In the genomic region with DNA sequence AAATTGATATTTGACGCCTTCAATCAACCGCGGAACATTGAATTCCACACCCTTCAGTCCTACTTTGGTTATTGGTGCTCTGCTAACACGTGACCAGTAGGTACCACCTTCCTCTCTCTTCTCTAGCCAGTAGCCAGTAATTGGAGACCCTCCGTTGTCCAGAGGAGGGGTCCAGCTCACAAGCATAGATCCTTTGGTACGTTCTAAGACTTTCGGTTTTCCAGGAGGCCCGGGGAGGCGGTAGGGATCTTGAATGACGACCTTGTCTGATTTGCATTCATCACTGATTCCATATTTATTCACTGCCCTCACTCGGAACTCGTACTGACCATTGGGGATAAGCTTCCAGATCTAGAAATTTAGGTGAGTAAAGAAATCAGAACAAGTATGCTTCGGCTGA, we compare ENCODE assay signal across 34 mouse cellular contexts.
"Had no signal": no experiment of that assay in that cellular context is flagged by ENCODE, and none has a peak within 500 bp of the region (broad histone marks: within the 10 kb centered on the region; RNA-seq: fewer than 3 reads in every experiment).

No protein-coding gene starts in this region.

- H3K27ac ChIP-seq: heart, embryonic 13.5 days; heart, embryonic 15.5 days; hindbrain, embryonic 10.5 days; hindbrain, embryonic 12.5 days; hindbrain, embryonic 13.5 days; hindbrain, embryonic 14.5 days; hindbrain, embryonic 15.5 days; hindbrain, postnatal 0 days; intestine, embryonic 15.5 days; kidney, embryonic 15.5 days; kidney, postnatal 0 days; layer of hippocampus, adult 2 months; left cerebral cortex, adult 2 months had no signal

- DNase-seq: heart, postnatal 10 days; heart, postnatal 36 days; heart, postnatal 4 days; kidney, adult 11 months; kidney, adult 18-20 months; kidney, adult 2 months; kidney, adult 8-10 months; kidney, adult 9 months; kidney, postnatal 10 days; kidney, postnatal 14 days; kidney, postnatal 25 days; kidney, postnatal 36 days; kidney, postnatal 4 days; layer of hippocampus, adult 9-11 months; layer of hippocampus, postnatal 36 days had no signal

- H3K27me3 ChIP-seq: heart, embryonic 12.5 days; heart, embryonic 13.5 days; heart, embryonic 15.5 days; hindbrain, embryonic 12.5 days; hindbrain, embryonic 13.5 days; hindbrain, embryonic 15.5 days; intestine, embryonic 15.5 days; kidney, embryonic 15.5 days had no signal

- H3K36me3 ChIP-seq: hindbrain, embryonic 10.5 days; hindbrain, embryonic 12.5 days; hindbrain, embryonic 13.5 days; hindbrain, embryonic 15.5 days; intestine, embryonic 15.5 days; kidney, embryonic 15.5 days had no signal

- ATAC-seq: hindbrain, embryonic 16.5 days; hindbrain, postnatal 0 days; inflammation-experienced regulatory T-cells, adult 6 months; intestine, embryonic 15.5 days; intestine, embryonic 16.5 days; intestine, postnatal 0 days had no signal

- H3K4me2 ChIP-seq: heart, embryonic 11.5 days; heart, embryonic 12.5 days; heart, embryonic 13.5 days; heart, embryonic 15.5 days; hindbrain, embryonic 12.5 days; hindbrain, embryonic 13.5 days; hindbrain, embryonic 14.5 days; hindbrain, embryonic 15.5 days; intestine, embryonic 15.5 days; kidney, embryonic 15.5 days had no signal

- H3K9me3 ChIP-seq: heart, embryonic 12.5 days; heart, embryonic 13.5 days; heart, embryonic 15.5 days; hindbrain, embryonic 12.5 days; hindbrain, embryonic 15.5 days; intestine, embryonic 15.5 days; kidney, embryonic 15.5 days had no signal

- H3K9ac ChIP-seq: heart, embryonic 12.5 days; heart, embryonic 13.5 days; heart, embryonic 15.5 days; hindbrain, embryonic 12.5 days; hindbrain, embryonic 13.5 days; hindbrain, embryonic 14.5 days; hindbrain, embryonic 15.5 days; intestine, embryonic 15.5 days; kidney, embryonic 15.5 days had no signal

- H3K4me3 ChIP-seq: heart, embryonic 12.5 days; heart, embryonic 13.5 days; heart, embryonic 15.5 days; hindbrain, embryonic 10.5 days; hindbrain, embryonic 12.5 days; hindbrain, embryonic 13.5 days; hindbrain, embryonic 15.5 days; intestine, embryonic 15.5 days; kidney, embryonic 15.5 days; layer of hippocampus, adult 2 months; left cerebral cortex, adult 2 months had no signal

- H3K4me1 ChIP-seq: heart, embryonic 12.5 days; heart, embryonic 13.5 days; heart, embryonic 15.5 days; hindbrain, embryonic 10.5 days; hindbrain, embryonic 12.5 days; hindbrain, embryonic 13.5 days; hindbrain, embryonic 15.5 days; intestine, embryonic 15.5 days; kidney, embryonic 15.5 days had no signal
